Mouse (Mus musculus): ENCODE results near the gene Tbx21.

Tbx21 gene

GRCm38 (mm10) chr11:97083401-97084140 lies 31.6 kb downstream of the Tbx21 start:
- no peak for DNase-seq (ENCODE audit: low spot score)

GRCm38 (mm10) chr11:97082977-97083376 lies 32.2 kb downstream of the Tbx21 start:
- DNase-seq (ENCODE audit: low spot score): peak; percentile 53

GRCm38 (mm10) chr11:97080291-97080690 lies 34.8 kb downstream of the Tbx21 start:
- DNase-seq (ENCODE audit: low spot score): no peak

GRCm38 (mm10) chr11:97078751-97079150 lies 36.4 kb downstream of the Tbx21 start:
- DNase-seq (ENCODE audit: low spot score): no peak

- DNase-seq (ENCODE audit: low spot score): no peak
Observed at GRCm38 (mm10) chr11:97074235-97074634, 40.9 kb downstream of the Tbx21 start.

GRCm38 (mm10) chr11:97072533-97072932 lies 42.6 kb downstream of the Tbx21 start:
- DNase-seq (ENCODE audit: low spot score): peak; percentile 25

- DNase-seq (ENCODE audit: low spot score): no peak
Observed at GRCm38 (mm10) chr11:97071129-97071528, 44.0 kb downstream of the Tbx21 start.

- DNase-seq (ENCODE audit: low spot score): no peak
Observed at GRCm38 (mm10) chr11:97069770-97070169, 45.4 kb downstream of the Tbx21 start.

- no peak for DNase-seq (ENCODE audit: low spot score)
Observed at GRCm38 (mm10) chr11:97069333-97069732, 45.8 kb downstream of the Tbx21 start.

GRCm38 (mm10) chr11:97066656-97067360 lies 48.3 kb downstream of the Tbx21 start:
- no peak for DNase-seq (ENCODE audit: low spot score)

GRCm38 (mm10) chr11:97065538-97066295 lies 49.4 kb downstream of the Tbx21 start:
- DNase-seq (ENCODE audit: low spot score): no peak

GRCm38 (mm10) chr11:97063921-97064295 lies 51.2 kb downstream of the Tbx21 start:
- no peak for DNase-seq (ENCODE audit: low spot score)

- no peak for DNase-seq (ENCODE audit: low spot score)
Observed at GRCm38 (mm10) chr11:97063274-97063920, 51.7 kb downstream of the Tbx21 start.

- DNase-seq (ENCODE audit: low spot score): no peak
Observed at GRCm38 (mm10) chr11:97052219-97052646, 62.9 kb downstream of the Tbx21 start.

- DNase-seq (ENCODE audit: low spot score): no peak
Observed at GRCm38 (mm10) chr11:97050944-97051586, 64.1 kb downstream of the Tbx21 start.

GRCm38 (mm10) chr11:97050216-97050943 lies 64.8 kb downstream of the Tbx21 start, which contains the start of gene Osbpl7:
TSS of gene Osbpl7 (plus strand) at chr11:97050628.
- peak; percentile 81 for DNase-seq (ENCODE audit: low spot score)

- DNase-seq (ENCODE audit: low spot score): no peak
Observed at GRCm38 (mm10) chr11:97049492-97050085, 65.5 kb downstream of the Tbx21 start.

- DNase-seq (ENCODE audit: low spot score): no peak
Observed at GRCm38 (mm10) chr11:97048090-97048650, 67.0 kb downstream of the Tbx21 start.
